Mouse (Mus musculus): ENCODE data around the gene Tnrc6b. TPM values are rescaled to one million over a fixed set of nuclear protein-coding genes. Genes with fewer than 3 reads are reported as not detected.
"Not testable (repeated sequence)": the region's sequence is repeated elsewhere in the genome, so short reads cannot be mapped to it uniquely, and the experiment has no call there.

Gene Tnrc6b
- total and polyA plus RNA-seq, 3 experiments = 7.8 to 13.9 (median 8.0) TPM

DNA sequence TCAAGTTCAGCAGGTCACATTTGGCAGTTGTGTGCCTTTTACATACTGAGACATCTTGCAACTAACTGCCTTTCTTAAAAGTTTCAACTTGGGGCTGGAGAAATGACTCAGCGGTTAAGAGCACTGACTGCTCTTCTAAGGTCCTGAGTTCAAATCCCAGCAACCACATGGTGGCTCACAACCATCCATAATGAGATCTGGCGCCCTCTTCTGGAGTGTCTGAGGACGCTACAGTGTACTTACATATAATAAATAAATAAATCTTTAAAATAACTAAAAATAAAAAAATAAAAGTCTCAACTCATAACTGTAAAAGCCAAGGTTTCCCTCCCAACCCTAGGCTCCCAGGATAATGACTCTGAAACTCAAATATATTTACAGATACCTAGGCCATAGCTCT is 141.4 kb downstream of the Tnrc6b start:
- H3K4me1 ChIP-seq (ENCODE audit: control insufficient read depth in 1 of 2, insufficient read depth in 2 of 2, low read length in 2 of 2); H3K27ac ChIP-seq (ENCODE audit: control insufficient read depth, low read depth, low read length); H3K9me3 ChIP-seq (replicated peaks; ENCODE audit: insufficient read depth, low read length); H3K79me2 ChIP-seq (ENCODE audit: control insufficient read depth, insufficient read depth, low read length, poor library complexity); H3K4me3 ChIP-seq (ENCODE audit: control insufficient read depth in 1 of 2, insufficient read depth in 1 of 2, low read depth in 2 of 2, low read length in 2 of 2); DNase-seq (ENCODE audit: low read depth, low spot score); H3K36me3 ChIP-seq (ENCODE audit: control insufficient read depth in 1 of 2, insufficient read depth in 2 of 2, low read length in 2 of 2); H3K9ac ChIP-seq (ENCODE audit: control insufficient read depth, low read depth, low read length, poor library complexity, severe bottlenecking); H3K27me3 ChIP-seq (ENCODE audit: control insufficient read depth in 1 of 2, insufficient read depth in 2 of 2, low read length in 2 of 2): not testable (repeated sequence)
- peak; percentile 16; the same call in 1 of the 2 replicates for TF ChIP-seq SMC3 (IDR thresholded peaks at IDR 0.05; ENCODE audit: low read depth, low read length)
- TF ChIP-seq RAD21 (IDR thresholded peaks at IDR 0.05; ENCODE audit: low read depth, low read length) = peak; percentile 7
- TF ChIP-seq CTCF (IDR thresholded peaks at IDR 0.05 in 2 of 3, conservative IDR thresholded peaks at IDR 0.05 in 1 of 3; ENCODE audit: control insufficient read depth in 1 of 3, insufficient read depth in 1 of 3, low read depth in 2 of 3, low read length in 3 of 3, poor library complexity in 1 of 3, severe bottlenecking in 1 of 3) = peak in 2 of 3 experiments; percentile 1 to 13; a peak in 1 of 6 replicates

DNA sequence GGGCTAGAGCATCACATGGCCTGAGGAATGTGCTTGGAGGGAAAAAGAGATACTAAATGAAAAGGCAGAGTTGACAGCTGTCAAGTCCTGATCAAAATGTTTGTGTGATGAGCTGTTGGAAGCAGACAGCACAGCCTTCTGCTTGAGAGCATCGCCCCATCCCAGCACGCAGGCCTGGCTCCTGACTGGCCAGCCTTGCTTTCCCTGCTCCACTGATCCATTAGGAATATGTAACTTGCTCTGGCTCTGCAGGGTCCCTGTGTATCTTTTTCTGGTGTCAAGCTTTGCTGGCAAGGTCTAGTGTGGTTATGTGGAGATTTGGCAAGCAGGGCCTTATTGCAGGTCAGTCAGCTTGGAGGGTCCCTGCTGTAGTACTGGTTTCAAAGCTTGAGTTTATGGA is 148.3 kb downstream of the Tnrc6b start:
- no peak for TF ChIP-seq ELF1 (IDR thresholded peaks at IDR 0.05; ENCODE audit: low read depth, low read length)
- TF ChIP-seq MAX (IDR thresholded peaks at IDR 0.05; ENCODE audit: low read length) = no peak
- no peak for TF ChIP-seq ETS1 (IDR thresholded peaks at IDR 0.05; ENCODE audit: low read depth, low read length)
- no peak for TF ChIP-seq MYC (IDR thresholded peaks at IDR 0.05; ENCODE audit: low read depth, low read length)
- TF ChIP-seq POLR2A (IDR thresholded peaks at IDR 0.05; ENCODE audit: control insufficient read depth in 1 of 2, insufficient read depth in 1 of 2, low read depth in 1 of 2, low read length in 2 of 2, poor library complexity in 1 of 2) = no peak
- TF ChIP-seq USF1 (IDR thresholded peaks at IDR 0.05; ENCODE audit: low read depth, low read length) = no peak
- no peak for TF ChIP-seq CHD1 (IDR thresholded peaks at IDR 0.05; ENCODE audit: low read depth, low read length)
- no peak for TF ChIP-seq RCOR1 (IDR thresholded peaks at IDR 0.05; ENCODE audit: low read depth, low read length)
- TF ChIP-seq POLR2AphosphoS2 (IDR thresholded peaks at IDR 0.05; ENCODE audit: low read length) = no peak
- H3K4me1 ChIP-seq (ENCODE audit: control insufficient read depth in 1 of 2, insufficient read depth in 2 of 2, low read length in 2 of 2) = no peaks in the 10 kb centered on the region
- H3K27ac ChIP-seq (ENCODE audit: control insufficient read depth, low read depth, low read length) = no peak overlapping the region
- no peak overlapping the region for H3K9ac ChIP-seq (ENCODE audit: control insufficient read depth, low read depth, low read length, poor library complexity, severe bottlenecking)
- H3K79me2 ChIP-seq (ENCODE audit: control insufficient read depth, insufficient read depth, low read length, poor library complexity) = no peaks in the 10 kb centered on the region
- H3K9me3 ChIP-seq (replicated peaks; ENCODE audit: insufficient read depth, low read length) = no peaks in the 10 kb centered on the region
- peaks cover 0 to 1% of the 10 kb centered on the region in 2 experiments; a peak in 1 of 4 replicates for H3K36me3 ChIP-seq (ENCODE audit: control insufficient read depth in 1 of 2, insufficient read depth in 2 of 2, low read length in 2 of 2)
- H3K27me3 ChIP-seq (ENCODE audit: control insufficient read depth in 1 of 2, insufficient read depth in 2 of 2, low read length in 2 of 2) = no peaks in the 10 kb centered on the region
- H3K4me3 ChIP-seq (ENCODE audit: control insufficient read depth in 1 of 2, insufficient read depth in 1 of 2, low read depth in 2 of 2, low read length in 2 of 2) = no peak overlapping the region
- no peak for DNase-seq (ENCODE audit: low read depth, low spot score)

DNA sequence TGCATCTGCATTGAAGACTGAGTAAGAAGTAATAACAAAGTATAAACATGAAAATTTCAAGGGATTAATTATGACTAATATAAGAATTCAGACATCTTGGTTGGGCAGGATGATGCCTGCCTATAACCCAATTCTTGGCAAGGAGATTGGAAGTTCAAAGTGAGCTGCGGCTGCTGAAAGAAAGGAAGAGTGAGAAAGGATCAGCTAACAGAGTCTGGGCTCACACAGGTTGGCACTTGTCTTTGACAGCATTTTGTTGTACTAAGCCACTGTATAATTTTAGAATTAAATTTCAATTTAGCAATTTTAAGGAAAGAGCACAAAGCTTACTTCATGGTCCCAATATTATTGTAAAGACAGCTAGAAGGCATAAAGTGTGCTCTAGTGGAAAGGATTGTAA is 150.2 kb downstream of the Tnrc6b start:
- no peak for TF ChIP-seq POLR2AphosphoS2 (IDR thresholded peaks at IDR 0.05; ENCODE audit: low read length)
- no peak for TF ChIP-seq JUND (IDR thresholded peaks at IDR 0.05; ENCODE audit: low read depth, low read length)
- TF ChIP-seq ZC3H11A (IDR thresholded peaks at IDR 0.05; ENCODE audit: low read depth, low read length) = no peak
- TF ChIP-seq USF1 (IDR thresholded peaks at IDR 0.05; ENCODE audit: low read depth, low read length) = no peak
- TF ChIP-seq MAZ (IDR thresholded peaks at IDR 0.05; ENCODE audit: low read depth, low read length) = no peak
- TF ChIP-seq USF2 (IDR thresholded peaks at IDR 0.05; ENCODE audit: borderline replicate concordance in 1 of 2, insufficient read depth in 1 of 2, low read depth in 1 of 2, low read length in 2 of 2) = no peak
- TF ChIP-seq ZKSCAN1 (IDR thresholded peaks at IDR 0.05; ENCODE audit: low read depth, low read length) = no peak
- no peak for TF ChIP-seq NELFE (IDR thresholded peaks at IDR 0.05; ENCODE audit: low read depth, low read length)
- no peak for TF ChIP-seq MAFK (IDR thresholded peaks at IDR 0.05; ENCODE audit: borderline replicate concordance, low read depth, low read length)
- TF ChIP-seq KAT2A (conservative IDR thresholded peaks at IDR 0.05; ENCODE audit: low read depth, low read length) = no peak
- no peak for TF ChIP-seq HCFC1 (IDR thresholded peaks at IDR 0.05; ENCODE audit: low read depth, low read length)
- no peak for TF ChIP-seq E2F4 (IDR thresholded peaks at IDR 0.05; ENCODE audit: borderline replicate concordance, low read depth, low read length)
- no peak for TF ChIP-seq EP300 (IDR thresholded peaks at IDR 0.05; ENCODE audit: low read depth in 1 of 2, low read length in 2 of 2)
- TF ChIP-seq BHLHE40 (IDR thresholded peaks at IDR 0.05; ENCODE audit: borderline replicate concordance, low read depth, low read length) = no peak
- TF ChIP-seq TAL1 (IDR thresholded peaks at IDR 0.05; ENCODE audit: low read length) = no peak
- TF ChIP-seq RAD21 (IDR thresholded peaks at IDR 0.05; ENCODE audit: low read depth, low read length) = no peak
- Histone ChIP-seq H3K27me3 (ENCODE audit: control insufficient read depth in 1 of 2, insufficient read depth in 2 of 2, low read length in 2 of 2) (no peaks in the 10 kb centered on the region), H3K9ac (ENCODE audit: control insufficient read depth, low read depth, low read length, poor library complexity, severe bottlenecking) (no peak overlapping the region), H3K4me1 (ENCODE audit: control insufficient read depth in 1 of 2, insufficient read depth in 2 of 2, low read length in 2 of 2) (no peaks in the 10 kb centered on the region), H3K79me2 (ENCODE audit: control insufficient read depth, insufficient read depth, low read length, poor library complexity) (no peaks in the 10 kb centered on the region), H3K36me3 (ENCODE audit: control insufficient read depth in 1 of 2, insufficient read depth in 2 of 2, low read length in 2 of 2) (peaks cover 0 to 4% of the 10 kb centered on the region in 2 experiments; a peak in 2 of 4 replicates), H3K9me3 (replicated peaks; ENCODE audit: insufficient read depth, low read length) (no peaks in the 10 kb centered on the region), H3K4me3 (ENCODE audit: control insufficient read depth in 1 of 2, insufficient read depth in 1 of 2, low read depth in 2 of 2, low read length in 2 of 2) (no peak overlapping the region), H3K27ac (ENCODE audit: control insufficient read depth, low read depth, low read length) (no peak overlapping the region)
- no peak for DNase-seq (ENCODE audit: low read depth, low spot score)

Data from MEL (cell line).